Mouse (Mus musculus): ENCODE measurements around the gene Gm732.

The Gm732 gene

DNA sequence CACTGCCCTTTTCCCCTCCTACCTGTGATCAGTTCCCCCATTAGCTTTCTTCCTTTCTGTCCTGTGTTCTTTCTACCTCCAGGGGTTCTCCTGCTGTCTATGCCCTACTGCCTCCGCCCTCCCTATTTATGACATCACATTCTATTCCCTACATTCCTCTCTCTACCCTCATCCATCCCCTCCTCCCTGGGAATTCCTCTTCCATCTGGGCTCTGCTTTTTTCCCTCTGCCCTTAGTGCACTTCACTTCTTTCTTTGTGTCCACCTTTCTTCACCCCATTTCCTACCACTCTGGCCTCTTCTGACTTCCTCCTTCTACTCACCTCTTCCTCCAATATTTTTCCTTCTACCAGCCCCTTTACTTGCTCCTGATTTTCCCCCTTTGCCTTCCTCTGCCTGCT is at the start of gene Gm732:
Gene Gm732, minus strand, starts transcription at position 101 of the 400 bp plus-strand sequence.
- CTCF ChIA-PET: no interaction called here

All from spleen, embryonic (tissue).